Mouse (Mus musculus) right cerebral cortex, postnatal 25 days (tissue): ENCODE measurements around the gene Kank4.
"Not testable (repeated sequence)": the region's sequence is repeated elsewhere in the genome, so short reads cannot be mapped to it uniquely, and the experiment has no call there.

Experiments used
- DNase-seq: peaks from one replicate; pipeline ENCODE4 v3.0.0; 2022

Kank4 gene

GRCm38 (mm10) chr4:98817184-98817911 is at the start of gene Kank4:
Kank4 (minus strand) TSS chr4:98817537.
- no peak for DNase-seq

DNA sequence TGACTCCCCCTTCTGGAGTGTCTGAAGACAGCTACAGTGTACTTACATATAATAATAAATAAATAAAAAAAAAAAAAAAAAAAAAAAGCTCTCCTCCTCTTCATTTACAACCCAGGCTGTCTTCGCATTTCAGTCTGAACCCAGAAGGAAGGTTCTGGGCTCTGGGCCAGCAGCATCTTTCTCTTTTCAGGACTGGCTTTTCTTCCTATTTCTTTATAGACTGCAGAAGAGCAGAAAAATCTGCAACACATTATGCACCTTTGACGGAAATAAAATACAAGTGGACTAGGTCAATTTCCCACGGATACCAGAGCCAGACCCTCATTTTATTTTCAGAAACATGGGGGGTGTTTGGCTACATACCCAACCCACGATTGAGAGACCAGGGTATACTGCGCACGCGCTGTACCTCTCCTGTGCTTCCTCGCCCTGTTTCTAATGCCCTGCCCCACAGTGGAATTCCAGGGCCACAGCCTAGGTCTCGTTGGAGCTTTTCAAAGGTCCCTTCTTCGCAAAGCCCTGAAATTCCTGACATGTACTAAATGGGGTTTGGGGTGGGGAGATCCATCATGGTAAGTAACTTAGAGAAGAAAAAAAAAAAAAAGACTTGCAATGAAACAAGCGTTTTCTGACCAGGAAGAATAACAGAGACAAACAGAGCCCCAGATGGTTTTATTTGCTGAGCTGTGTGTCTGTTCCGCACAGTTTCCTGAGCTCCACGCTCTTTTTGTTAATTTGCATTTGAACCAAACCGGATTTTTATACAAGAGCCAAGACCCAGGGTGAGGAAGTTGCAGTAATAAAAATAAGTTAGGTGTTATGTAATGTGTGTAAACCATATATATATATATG is 48.3 kb upstream of the Kank4 start:
- peak; percentile 13 for DNase-seq

DNA sequence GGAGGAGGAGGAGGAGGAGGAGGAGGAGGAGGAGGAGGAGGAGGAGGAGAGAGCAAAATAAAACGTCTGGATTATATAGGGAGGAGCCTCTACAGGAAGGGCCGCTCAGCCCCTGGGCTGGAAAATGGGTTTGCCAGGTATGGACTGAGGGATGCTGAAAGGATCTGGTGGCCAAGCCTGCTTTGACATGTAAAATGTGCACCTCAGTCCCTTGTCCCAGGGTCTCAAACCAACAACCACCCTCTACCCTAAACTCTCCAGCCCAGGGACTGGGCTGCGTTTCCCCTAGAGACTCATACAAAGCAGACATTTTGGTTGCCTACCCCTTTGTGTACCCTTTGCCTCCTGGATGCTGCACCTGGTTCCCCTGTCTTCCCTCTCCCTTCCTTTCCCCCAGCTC is 47.2 kb upstream of the Kank4 start:
- no peak for DNase-seq

DNA sequence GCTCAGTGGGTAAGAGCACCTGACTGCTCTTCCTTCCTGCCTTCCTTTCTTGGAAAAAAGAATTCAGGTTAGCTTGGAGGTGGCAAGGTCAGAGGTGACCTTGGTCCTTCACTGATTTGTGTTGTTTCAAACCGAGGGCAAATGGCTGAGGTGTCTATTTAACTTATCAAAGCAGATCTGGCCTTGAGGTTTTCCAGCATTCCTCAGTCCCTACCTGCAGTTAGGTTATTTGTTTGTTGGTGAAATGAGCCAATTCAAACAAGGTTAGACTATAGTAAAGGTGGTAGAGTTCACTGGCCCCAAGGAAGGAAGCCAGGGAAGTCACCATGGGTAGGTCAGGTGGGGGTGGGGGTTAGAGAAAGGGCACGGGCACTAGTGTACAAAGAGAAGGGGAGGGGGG is 46.8 kb upstream of the Kank4 start:
- no peak for DNase-seq

DNA sequence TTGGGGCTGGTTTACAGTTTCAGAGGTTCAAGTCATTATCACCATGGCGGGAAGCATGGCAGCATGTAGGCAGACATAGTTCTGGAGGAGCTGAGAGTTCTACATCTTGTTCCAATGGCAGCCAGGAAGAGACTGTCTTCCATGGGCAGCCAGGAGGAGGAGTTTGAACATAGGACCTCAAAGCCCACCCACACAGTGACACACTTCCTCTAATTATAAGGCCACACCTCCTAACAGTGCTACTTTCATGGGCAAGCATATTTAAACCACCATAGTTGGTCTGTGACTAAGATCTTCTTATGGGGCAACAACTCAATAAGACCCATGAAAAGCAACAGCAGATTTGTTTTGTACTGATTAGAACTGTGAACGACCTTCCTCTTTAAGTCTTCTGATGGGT is 46.1 kb upstream of the Kank4 start:
- no peak for DNase-seq

DNA sequence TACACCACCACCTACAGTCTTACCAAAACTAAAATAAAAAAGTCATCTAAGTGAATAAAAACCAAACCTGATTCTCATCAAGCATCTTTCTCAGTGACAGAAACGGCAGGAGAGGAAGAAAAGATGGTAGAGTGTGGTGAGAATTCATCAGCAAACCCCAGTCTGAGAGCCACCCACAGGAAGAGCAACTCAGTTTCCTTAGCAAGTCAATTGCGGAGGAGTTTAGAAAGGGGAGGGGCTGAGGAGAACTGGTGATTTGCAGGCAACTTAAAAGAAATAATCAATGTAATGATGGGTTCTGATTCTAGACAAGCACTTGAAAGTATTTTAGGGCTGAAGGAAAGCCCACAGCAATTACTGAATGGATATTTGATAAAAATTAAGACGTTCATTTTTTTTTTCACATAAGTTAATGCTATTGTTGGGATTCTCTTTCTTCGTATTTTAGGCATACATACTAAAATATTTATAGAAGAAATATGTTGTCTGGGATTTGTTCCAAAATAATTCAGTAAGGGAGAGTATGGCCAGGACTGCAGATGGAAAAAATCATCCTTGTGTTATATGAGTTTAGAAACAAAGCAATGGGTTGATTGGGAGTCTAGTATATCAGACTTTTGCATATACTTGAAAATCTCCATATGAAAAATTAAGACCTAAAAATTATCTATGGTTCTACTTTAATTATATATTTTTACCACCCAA is 41.0 kb upstream of the Kank4 start:
- DNase-seq, result no peak

DNA sequence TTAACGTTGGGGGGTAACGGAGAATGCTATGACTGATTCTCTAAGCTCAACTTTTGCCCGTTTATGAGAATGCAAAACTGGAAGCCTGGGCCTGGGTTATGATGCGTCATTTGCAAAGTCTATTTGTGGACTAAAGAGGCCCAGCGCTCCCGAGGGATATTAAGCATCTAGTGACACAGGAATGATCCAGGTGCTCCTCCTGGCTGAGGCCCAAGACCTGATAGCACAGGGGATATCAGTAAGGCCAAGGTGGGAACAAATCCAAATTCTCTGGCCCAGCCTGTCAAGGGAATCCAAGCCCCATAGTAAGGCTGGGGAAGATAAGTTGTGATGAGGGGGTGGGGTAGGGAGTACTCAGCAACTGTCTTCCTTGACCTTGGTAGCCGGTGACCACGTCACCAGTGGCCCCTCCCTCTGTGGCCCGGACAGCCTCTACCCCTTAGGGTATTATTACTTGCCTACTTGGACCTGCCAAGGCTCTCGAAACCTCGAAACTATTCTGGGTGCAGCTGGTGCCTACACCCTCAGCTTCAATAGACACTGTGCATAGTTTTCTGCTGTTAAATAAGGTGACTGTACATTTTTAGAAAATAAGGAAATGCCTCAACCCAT is 39.8 kb upstream of the Kank4 start:
- DNase-seq, result no peak

- DNase-seq, result no peak
These were observed 36.6 kb upstream of the Kank4 start for GRCm38 (mm10) chr4:98853926-98854325.

DNA sequence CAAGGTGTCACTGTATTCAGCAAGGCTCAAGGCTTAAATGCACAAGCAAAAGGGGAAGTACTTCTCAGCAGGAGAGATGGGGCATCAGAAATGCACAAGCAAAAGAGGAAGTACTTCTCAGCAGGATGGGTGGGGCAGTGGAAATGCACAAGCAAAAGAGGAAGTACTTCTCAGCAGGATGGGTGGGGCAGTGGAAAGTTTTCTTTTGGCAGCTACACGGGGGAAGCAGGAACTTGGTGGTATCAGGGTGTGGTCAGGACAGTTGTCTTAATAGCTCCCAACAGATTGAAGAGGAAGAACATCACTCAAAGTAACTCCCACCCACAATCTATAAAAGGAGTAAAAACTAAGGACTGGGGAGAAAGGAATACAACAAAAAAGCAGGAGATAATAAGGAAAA is 33.1 kb upstream of the Kank4 start:
- DNase-seq, result not testable (repeated sequence)

- no peak for DNase-seq
These were observed 30.0 kb upstream of the Kank4 start for GRCm38 (mm10) chr4:98847120-98847885.

DNA sequence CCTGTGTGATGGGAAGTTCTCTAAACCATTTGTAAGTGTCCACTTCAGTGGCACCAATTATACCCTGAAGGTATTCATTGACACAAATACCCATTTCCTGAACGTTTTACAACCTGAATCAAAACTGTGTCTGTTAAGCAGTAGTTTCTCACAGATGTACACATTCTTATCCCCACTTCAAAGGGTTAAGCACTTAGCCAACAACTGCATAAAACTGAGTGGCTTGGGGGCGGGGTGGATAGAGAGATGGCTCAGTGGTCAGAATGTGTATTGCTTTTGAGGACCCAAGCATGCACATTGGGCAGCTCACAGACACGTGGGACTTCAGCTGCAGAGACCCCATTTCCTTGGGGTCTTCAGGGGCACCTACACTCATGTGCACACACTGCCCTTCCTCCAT is 29.1 kb upstream of the Kank4 start:
- no peak for DNase-seq

GRCm38 (mm10) chr4:98845687-98846125 is 28.4 kb upstream of the Kank4 start:
- DNase-seq, result no peak

DNA sequence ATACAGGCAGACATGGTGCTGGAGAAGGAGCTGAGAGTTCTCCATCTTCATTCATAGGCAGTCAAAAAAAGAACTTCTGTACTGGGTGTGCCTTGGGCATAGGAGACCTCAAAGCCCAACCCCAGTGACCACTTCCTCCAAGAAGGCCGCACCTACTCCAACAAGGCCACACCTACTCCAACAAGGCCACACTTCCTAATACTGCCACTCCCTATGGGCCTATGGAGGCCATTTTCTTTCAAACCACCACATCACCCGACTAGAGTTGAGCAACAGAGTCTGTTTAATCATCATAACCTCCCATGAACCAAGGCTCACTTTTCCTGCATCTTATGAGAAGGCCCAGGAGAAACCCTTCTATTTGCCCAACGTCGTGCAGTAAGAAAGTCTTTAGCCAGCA is 27.9 kb upstream of the Kank4 start:
- no peak for DNase-seq

DNA sequence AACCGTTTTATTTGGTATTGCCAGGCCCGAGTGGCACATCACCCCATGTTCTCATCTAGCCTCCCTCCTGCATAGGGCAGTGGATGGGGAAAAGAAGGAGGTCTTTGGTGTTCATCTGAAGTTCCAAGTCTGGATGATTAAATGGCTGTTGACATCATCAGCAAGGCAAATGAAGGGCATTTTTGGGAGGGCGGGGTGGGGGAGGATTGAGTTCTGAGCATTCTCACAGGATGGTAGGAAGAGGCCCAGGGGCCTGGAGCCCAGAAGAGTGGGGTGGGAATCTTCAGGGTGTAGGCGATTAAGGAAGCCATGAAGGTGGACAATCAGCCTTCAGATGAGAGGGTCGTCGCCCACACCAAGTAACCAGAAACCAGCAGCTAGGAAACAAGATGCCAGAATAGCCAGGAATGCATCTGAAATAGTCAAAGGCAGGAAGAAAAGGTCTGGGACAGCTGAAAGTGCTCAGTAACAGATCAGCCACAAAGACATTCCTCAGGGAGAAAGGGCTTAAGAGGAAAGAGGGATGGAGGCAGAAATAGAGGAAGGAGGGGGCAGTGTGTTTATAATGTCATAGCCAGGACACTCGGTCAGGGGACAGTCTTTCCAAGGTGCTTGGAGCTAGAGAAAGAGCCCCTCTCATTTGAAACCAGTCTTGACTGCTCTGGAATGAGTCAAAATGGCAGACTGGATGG is 26.7 kb upstream of the Kank4 start:
- DNase-seq, result no peak

DNA sequence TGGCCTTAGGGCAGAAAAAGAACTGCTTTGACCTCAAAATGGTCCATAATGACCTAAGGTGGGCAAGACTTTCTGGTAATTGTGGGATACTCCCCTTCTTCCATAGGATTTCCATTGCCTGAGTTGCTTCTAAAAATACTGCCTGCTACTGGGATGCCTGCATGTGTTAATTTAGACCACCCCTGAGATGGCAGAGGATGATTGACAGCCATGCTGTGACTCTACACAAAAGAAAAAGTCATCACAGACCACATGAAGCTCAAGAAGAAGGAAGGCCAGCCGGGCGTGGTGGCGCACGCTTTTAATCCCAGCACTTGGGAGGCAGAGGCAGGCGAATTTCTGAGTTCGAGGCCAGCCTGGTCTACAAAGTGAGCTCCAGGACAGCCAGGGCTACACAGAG is 23.9 kb upstream of the Kank4 start:
- not testable (repeated sequence) for DNase-seq

- no peak for DNase-seq
These were observed 23.2 kb upstream of the Kank4 start for GRCm38 (mm10) chr4:98840526-98840925.

DNA sequence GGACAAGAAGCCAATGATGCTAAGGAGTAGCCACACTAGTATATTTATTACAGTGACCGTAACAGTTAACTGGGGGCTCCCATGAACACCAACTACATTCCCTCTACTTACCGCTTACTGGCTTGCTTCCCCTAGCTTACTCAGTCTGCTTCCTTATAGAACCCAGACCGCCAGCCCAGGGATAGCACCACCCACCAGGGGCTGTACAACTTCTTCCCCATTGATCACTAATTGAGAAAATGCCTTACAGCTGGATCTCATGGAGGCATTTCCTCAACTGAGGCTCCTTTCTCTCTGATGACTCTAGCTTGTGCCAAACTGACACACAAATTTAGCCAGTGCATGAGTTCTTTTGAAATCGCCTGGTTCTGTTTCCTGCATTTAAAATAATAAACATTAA is 21.6 kb upstream of the Kank4 start:
- no peak for DNase-seq

DNA sequence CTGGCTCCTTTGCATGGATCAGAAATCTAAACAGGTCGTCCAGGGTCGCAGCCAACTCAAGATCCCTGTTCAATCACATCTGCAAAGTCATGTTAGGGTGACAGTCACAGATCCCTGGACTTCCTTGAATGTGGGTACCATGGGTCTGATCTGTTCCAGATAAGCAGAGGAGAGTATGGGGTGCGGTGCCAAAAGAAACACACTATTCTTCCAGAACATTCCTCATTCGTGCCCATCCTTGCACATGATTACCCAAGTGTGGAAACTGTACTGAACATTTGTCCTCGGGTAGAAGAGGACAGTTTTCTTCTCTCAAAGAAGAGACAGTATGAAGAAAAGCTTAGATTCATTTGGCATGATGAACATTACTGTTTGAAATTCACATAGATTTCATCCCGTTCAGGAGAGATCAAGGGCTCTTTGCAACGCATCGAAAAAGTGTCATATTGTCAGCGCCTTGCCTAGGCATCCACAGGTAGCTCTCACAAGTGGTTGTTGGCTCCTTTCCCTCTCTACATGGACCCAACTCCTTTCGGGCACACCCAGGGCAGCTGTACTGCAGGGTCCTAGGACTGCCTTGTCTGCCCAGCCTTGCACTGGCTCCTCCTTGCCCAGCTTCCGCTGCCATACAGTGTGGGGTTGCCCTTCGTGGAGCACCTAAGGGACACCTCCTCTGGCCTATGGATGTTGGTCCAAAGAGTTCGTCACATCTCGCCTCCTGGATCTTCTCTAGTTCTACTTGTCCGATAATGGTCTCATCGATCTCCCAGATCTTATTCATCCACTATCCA is 20.6 kb upstream of the Kank4 start:
- no peak for DNase-seq

DNA sequence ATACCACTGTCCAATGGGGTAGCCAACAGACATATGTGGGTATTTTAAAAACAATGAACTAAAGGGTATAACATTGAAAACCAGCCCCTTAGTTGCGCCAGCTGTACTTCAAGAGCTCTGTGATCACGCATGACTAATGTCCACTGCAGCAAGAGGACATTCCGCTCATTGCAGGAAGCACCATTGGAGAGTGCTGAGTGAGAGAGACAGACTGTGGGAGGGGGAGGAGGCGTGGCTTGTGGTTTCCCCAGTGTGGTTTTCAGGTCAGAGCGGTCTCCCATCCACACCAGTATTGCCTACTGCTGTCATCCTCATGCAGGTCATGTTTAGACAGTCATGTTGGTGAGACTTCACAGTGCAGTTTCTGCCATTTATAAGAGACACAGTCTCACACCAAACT is 19.2 kb upstream of the Kank4 start:
- no peak for DNase-seq

- no peak for DNase-seq
These were observed 17.4 kb upstream of the Kank4 start for GRCm38 (mm10) chr4:98834782-98835181.

- no peak for DNase-seq
These were observed 14.4 kb upstream of the Kank4 start for GRCm38 (mm10) chr4:98831726-98832125.
